Mouse (Mus musculus) ES-E14 (cell line): Measurements from ENCODE around the gene Gm21876. TPM values are rescaled to one million over a fixed set of nuclear protein-coding genes. Genes with fewer than 3 reads are reported as not detected.
"Not testable (repeated sequence)": the region's sequence is repeated elsewhere in the genome, so short reads cannot be mapped to it uniquely, and the experiment has no call there.

Experiments
- DNase-seq: peaks from one replicate; pipeline ENCODE4 v3.0.0-alpha.2; 2013; ENCODE audit warnings: low read depth, low spot score
- H3K27ac ChIP-seq: 2 replicates; pipeline ENCODE4 v1.5.1; 2012; ENCODE audit warnings: low read depth, mild to moderate bottlenecking, low read length, moderate library complexity, mixed read lengths; ENCODE audit not compliant: poor library complexity, insufficient read depth, severe bottlenecking
- H3K36me3 ChIP-seq: 2 replicates; pipeline ENCODE4 v1.6.1; 2012; ENCODE audit warnings: mild to moderate bottlenecking, low read length, moderate library complexity, mixed read lengths; ENCODE audit not compliant: control insufficient read depth, poor library complexity, insufficient read depth, severe bottlenecking
- H3K4me1 ChIP-seq, 2 experiments: fragments of 150-350 bp in 1 of 2; sonication (generic) in 1 of 2; 2 replicates each; pipeline ENCODE4 v1.6.1; 2012; ENCODE audit warnings: low read length in 2 of 2, mild to moderate bottlenecking in 1 of 2, mixed read lengths in 1 of 2; ENCODE audit not compliant: control insufficient read depth in 2 of 2, insufficient read depth in 2 of 2, poor library complexity in 1 of 2
- H3K4me3 ChIP-seq, 2 experiments: fragments of 150-350 bp in 1 of 2; sonication (generic) in 1 of 2; 2 replicates each; pipeline ENCODE4 v1.5.1; 2012; ENCODE audit warnings: low read length in 2 of 2, low read depth in 1 of 2, mild to moderate bottlenecking in 1 of 2, mixed read lengths in 1 of 2; ENCODE audit not compliant: insufficient read depth in 1 of 2, poor library complexity in 1 of 2, severe bottlenecking in 1 of 2
- H3K9ac ChIP-seq: 2 replicates; pipeline ENCODE4 v1.6.1; 2012; ENCODE audit warnings: low read depth, mild to moderate bottlenecking, low read length, mixed read lengths; ENCODE audit not compliant: poor library complexity, insufficient read depth, severe bottlenecking
- H3K9me3 ChIP-seq: fragments of 150-350 bp; sonication (generic); 2 replicates; pipeline ENCODE4 v1.6.1; 2012; ENCODE audit warnings: low read depth, mild to moderate bottlenecking, low read length; ENCODE audit not compliant: control insufficient read depth, insufficient read depth
- CHD2 ChIP-seq: IDR thresholded peaks from 2 replicates; pipeline ENCODE4 v1.6.1; 2014; ENCODE audit warnings: mild to moderate bottlenecking, low read depth, low read length, inconsistent platforms
- HCFC1 ChIP-seq: IDR thresholded peaks from 2 replicates; pipeline ENCODE4 v1.6.1; 2012; ENCODE audit warnings: low read length, inconsistent platforms, borderline replicate concordance; ENCODE audit not compliant: insufficient read depth
- MAFK ChIP-seq: IDR thresholded peaks from 2 replicates; pipeline ENCODE4 v1.6.1; 2014; ENCODE audit warnings: mild to moderate bottlenecking, low read depth, low read length, inconsistent platforms; ENCODE audit not compliant: insufficient read depth
- ZC3H11A ChIP-seq: IDR thresholded peaks from 2 replicates; pipeline ENCODE4 v1.6.1; 2012; ENCODE audit warnings: low read depth, mild to moderate bottlenecking, inconsistent platforms, low read length, borderline replicate concordance
- ZNF384 ChIP-seq: IDR thresholded peaks from 2 replicates; pipeline ENCODE4 v1.6.1; 2012; ENCODE audit warnings: low read depth, low read length, inconsistent platforms
- in situ Hi-C, 2 experiments: fragments of 600-800 bp; cut with MboI; formaldehyde crosslinking; loops; one replicate each; pipeline ENCODE4 v1.15.1; 2025; ENCODE audit warnings: low sequenced_read_pairs in 2 of 2, inconsistent platforms in 1 of 2; ENCODE audit not compliant: unreplicated experiment in 2 of 2
- total RNA-seq: library from RNA; depleted of rRNA; stranded (reverse); fragments of 300-350 nt; gene quantifications from 2 replicates; pipeline ENCODE4 v1.2.3, GENCODE M21; 2012; rRNA removed

Gm21876 gene
- not detected in 2 replicates for total RNA-seq

DNA sequence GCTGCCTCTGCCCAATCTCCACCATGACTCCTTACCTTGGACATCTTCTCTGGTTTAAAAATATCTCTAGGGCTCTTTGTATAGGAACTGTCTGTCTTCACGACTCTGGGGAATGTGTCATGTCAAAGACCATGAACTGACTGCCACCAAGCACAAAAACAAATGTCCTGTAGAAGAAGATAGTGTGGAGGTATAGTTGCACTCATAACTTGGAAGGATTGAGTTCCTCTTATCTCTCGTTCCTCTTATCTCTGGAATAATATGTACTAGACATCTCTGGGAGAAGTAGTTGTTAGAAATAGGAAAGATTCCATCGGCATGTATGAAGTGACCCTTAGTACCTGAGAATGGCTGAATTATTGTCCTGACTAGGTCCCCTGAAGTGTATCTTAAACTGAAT is at the start of gene Gm21876:
Gene Gm21876 (minus strand): TSS at position 101 of the 400 bp plus-strand sequence.
- Histone ChIP-seq H3K9ac (no peak within 1 kb of the TSS), H3K27ac (no peak within 1 kb of the TSS), H3K36me3 (no peaks in the 10 kb centered on the region), H3K9me3 (no peaks in the 10 kb centered on the region), H3K4me3 (no peak within 1 kb of the TSS), H3K4me1 (no peaks in the 10 kb centered on the region)
- DNase-seq: no peak
- in situ Hi-C loops: no loop called here
- TF ChIP-seq MAFK (no peak), CHD2 (no peak), HCFC1 (no peak), ZNF384 (no peak), ZC3H11A (no peak)

- no peak for TF ChIP-seq MAFK
- no peak for TF ChIP-seq HCFC1
- no peak for TF ChIP-seq ZC3H11A
- no peak for TF ChIP-seq CHD2
- no peak for TF ChIP-seq ZNF384
- Histone ChIP-seq H3K4me1 (no peaks in the 10 kb centered on the region), H3K36me3 (no peaks in the 10 kb centered on the region), H3K27ac (no peak overlapping the region), H3K9ac (no peak overlapping the region), H3K4me3 (no peak overlapping the region), H3K9me3 (no peaks in the 10 kb centered on the region)
- in situ Hi-C loops: no loop called here
- no peak for DNase-seq
Measured at GRCm38 (mm10) chrX:21220422-21220821, 45.0 kb upstream of the Gm21876 start.

- H3K9ac ChIP-seq, in situ Hi-C loops, H3K27ac ChIP-seq, H3K4me3 ChIP-seq, H3K36me3 ChIP-seq, DNase-seq, H3K9me3 ChIP-seq, H3K4me1 ChIP-seq: not testable (repeated sequence)
Measured at GRCm38 (mm10) chrX:21146675-21147074, 28.8 kb downstream of the Gm21876 start.

Other genes with a start within 250 kb of the Gm21876 start
- 4.4 and 9.6 TPM in 2 replicates for gene Cfp, start 244.1 kb downstream of the Gm21876 start, total RNA-seq
- 8.2 and 8.4 TPM in 2 replicates for gene Elk1, start 225.0 kb downstream of the Gm21876 start, total RNA-seq
- 37.0 and 41.5 TPM in 2 replicates for gene Uxt, start 213.6 kb downstream of the Gm21876 start, total RNA-seq
- gene Zfp182, start 113.3 kb downstream of the Gm21876 start, total RNA-seq: 5.1 and 5.2 TPM in 2 replicates
- not detected in 2 replicates for gene Spaca5, start 107.2 kb downstream of the Gm21876 start, total RNA-seq
- gene Zfp300, start 86.1 kb downstream of the Gm21876 start, total RNA-seq: 0.79 and 0.80 TPM in 2 replicates
- gene Ssxa1, start 59.8 kb downstream of the Gm21876 start, total RNA-seq: not detected in 2 replicates